Mouse (Mus musculus) testis, adult 2 months (tissue): ENCODE results near the gene Rfk.

Experiments used
- CTCF ChIP-seq: fragments of 200-500 bp; IDR thresholded peaks from 2 replicates; pipeline ENCODE4 v1.5.1; 2012; ENCODE audit warnings: low read depth, mild to moderate bottlenecking, inconsistent platforms, low read length, moderate library complexity; ENCODE audit not compliant: control insufficient read depth, insufficient read depth, insufficient replicate concordance
- POLR2A ChIP-seq: fragments of 200-500 bp; IDR thresholded peaks from 2 replicates; pipeline ENCODE4 v1.6.1; 2012; ENCODE audit warnings: low read depth, mild to moderate bottlenecking, inconsistent platforms, low read length, moderate library complexity; ENCODE audit not compliant: control insufficient read depth

DNA sequence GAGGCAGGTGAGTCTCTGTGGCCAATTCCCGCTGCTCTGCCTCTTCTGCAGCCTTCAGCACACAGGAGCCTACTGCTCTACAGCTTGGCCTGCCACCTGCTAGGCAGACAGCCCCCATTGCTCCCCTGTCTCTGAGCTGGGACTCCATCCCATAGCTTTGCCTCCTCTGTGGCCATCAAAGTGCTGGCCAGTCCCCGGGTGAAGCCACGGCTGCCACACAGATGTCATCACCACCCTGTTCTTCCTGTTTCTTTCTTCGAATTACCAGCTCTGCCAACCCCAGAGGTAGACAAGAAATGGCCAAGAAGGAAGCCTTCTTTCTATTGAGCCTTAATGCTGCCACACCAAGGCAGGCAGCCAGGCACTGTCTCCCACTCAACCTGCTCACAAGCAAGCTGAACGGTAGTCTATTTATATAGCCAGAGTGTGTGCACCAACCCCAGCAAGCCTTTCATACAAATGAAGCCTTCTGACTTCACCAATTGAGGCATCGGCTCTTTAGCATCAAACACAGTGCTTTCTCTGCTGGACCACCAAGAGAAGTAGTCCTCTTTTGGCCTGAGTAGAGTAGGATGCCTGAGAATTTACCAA, 10.9 kb upstream of the Rfk start:
- TF ChIP-seq CTCF (no peak), POLR2A (no peak)
